Mouse (Mus musculus): ENCODE measurements around the gene Miox.

The Miox gene

GRCm38 (mm10) chr15:89308406-89309139 is 25.6 kb upstream of the Miox start:
- Histone ChIP-seq H3K9me3 (ENCODE audit: low read length) (peaks cover 4% of the 10 kb centered on the region; the same call in 1 of the 2 replicates), H3K4me1 (replicated peaks; ENCODE audit: low read depth, low read length) (peaks cover 64% of the 10 kb centered on the region)
- TF ChIP-seq POU5F1 (IDR thresholded peaks at IDR 0.05; ENCODE audit: borderline replicate concordance, low read length), result no peak
- TF ChIP-seq CTCF (conservative IDR thresholded peaks at IDR 0.05; ENCODE audit: low read length), result no peak
- no peak for TF ChIP-seq NANOG (IDR thresholded peaks at IDR 0.05; ENCODE audit: borderline replicate concordance, low read length)

DNA sequence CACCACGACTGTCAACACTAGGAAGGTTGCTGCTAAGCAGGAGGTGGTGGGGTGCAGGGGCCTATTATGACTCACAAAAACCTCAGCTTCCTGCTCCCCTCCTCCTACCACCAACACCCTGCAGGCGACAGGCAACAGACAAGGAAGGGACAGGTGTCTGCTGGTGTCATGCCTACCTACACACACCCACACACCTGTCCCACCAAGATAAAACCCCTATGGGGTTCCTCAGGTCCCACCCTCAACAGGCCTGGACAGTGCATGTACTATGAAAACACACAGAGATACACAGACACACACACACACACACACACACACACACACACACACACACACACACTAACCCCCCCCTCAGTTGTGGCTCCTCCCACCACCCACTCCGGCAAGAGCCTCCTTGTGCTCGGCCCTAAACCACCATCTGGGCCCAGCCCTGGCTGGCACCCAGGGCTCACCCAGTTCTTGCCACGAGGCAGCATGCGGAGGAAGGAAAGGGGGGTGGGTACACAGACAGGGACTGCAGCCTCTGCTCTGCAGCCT is 24.2 kb upstream of the Miox start:
- Histone ChIP-seq H3K36me3 (ENCODE audit: insufficient read depth, low read length) (peaks cover 32% of the 10 kb centered on the region), H3K4me1 (replicated peaks; ENCODE audit: low read depth, low read length) (peaks cover 68% of the 10 kb centered on the region), H3K9me3 (ENCODE audit: low read length) (peaks cover 4% of the 10 kb centered on the region; the same call in 1 of the 2 replicates), H3K4me3 (replicated peaks; ENCODE audit: low read length) (no peak overlapping the region), H3K27me3 (ENCODE audit: insufficient read depth, low read length) (no peaks in the 10 kb centered on the region)
- TF ChIP-seq CTCF (conservative IDR thresholded peaks at IDR 0.05; ENCODE audit: low read length), result no peak
- no peak for TF ChIP-seq NANOG (IDR thresholded peaks at IDR 0.05; ENCODE audit: borderline replicate concordance, low read length)
- no peak for TF ChIP-seq POU5F1 (IDR thresholded peaks at IDR 0.05; ENCODE audit: borderline replicate concordance, low read length)

More at GRCm38 (mm10) chr15:89308406-89309139, 25.6 kb upstream of the Miox start:
- H3K36me3 ChIP-seq (ENCODE audit: insufficient read depth, low read length), result peaks cover 46% of the 10 kb centered on the region
- no peaks in the 10 kb centered on the region for H3K27me3 ChIP-seq (ENCODE audit: insufficient read depth, low read length)
- no peak overlapping the region for H3K4me3 ChIP-seq (replicated peaks; ENCODE audit: low read length)

- no peaks in the 10 kb centered on the region for H3K36me3 ChIP-seq (ENCODE audit: insufficient read depth, low read length)
- peaks cover 4% of the 10 kb centered on the region; the same call in 1 of the 2 replicates for H3K9me3 ChIP-seq (ENCODE audit: low read length)
- TF ChIP-seq POU5F1 (IDR thresholded peaks at IDR 0.05; ENCODE audit: borderline replicate concordance, low read length) (no peak), CTCF (conservative IDR thresholded peaks at IDR 0.05; ENCODE audit: low read length) (no peak), NANOG (IDR thresholded peaks at IDR 0.05; ENCODE audit: borderline replicate concordance, low read length) (no peak)
- no peaks in the 10 kb centered on the region for H3K27me3 ChIP-seq (ENCODE audit: insufficient read depth, low read length)
- peaks cover 49% of the 10 kb centered on the region for H3K4me1 ChIP-seq (replicated peaks; ENCODE audit: low read depth, low read length)
- no peak overlapping the region for H3K4me3 ChIP-seq (replicated peaks; ENCODE audit: low read length)
Observed at GRCm38 (mm10) chr15:89313359-89313758, 20.8 kb upstream of the Miox start.

DNA sequence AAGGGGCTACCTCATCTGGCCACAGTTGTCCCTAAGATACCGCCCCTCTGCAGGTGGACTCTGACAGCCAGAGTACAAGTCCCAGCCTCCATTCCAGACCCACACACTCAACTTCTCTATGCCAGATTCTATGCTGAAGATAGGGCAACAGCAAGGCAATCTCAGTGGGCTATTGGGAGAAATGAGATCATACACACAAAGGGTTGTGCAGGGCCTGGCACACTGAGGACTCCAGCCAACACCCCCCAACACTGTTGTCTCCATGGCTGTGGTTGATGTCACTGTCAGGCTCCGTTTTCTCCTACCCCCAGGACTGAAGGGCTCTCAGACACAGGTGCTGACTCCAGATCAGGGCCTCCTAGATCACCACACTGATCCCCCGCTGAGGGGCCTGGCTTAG is 20.1 kb upstream of the Miox start:
- Histone ChIP-seq H3K36me3 (ENCODE audit: insufficient read depth, low read length) (no peaks in the 10 kb centered on the region), H3K9me3 (ENCODE audit: low read length) (peaks cover 4% of the 10 kb centered on the region; the same call in 1 of the 2 replicates), H3K4me1 (replicated peaks; ENCODE audit: low read depth, low read length) (peaks cover 42% of the 10 kb centered on the region), H3K4me3 (replicated peaks; ENCODE audit: low read length) (peak overlapping the region; percentile 100), H3K27me3 (ENCODE audit: insufficient read depth, low read length) (no peaks in the 10 kb centered on the region)
- TF ChIP-seq POU5F1 (IDR thresholded peaks at IDR 0.05; ENCODE audit: borderline replicate concordance, low read length) (no peak), NANOG (IDR thresholded peaks at IDR 0.05; ENCODE audit: borderline replicate concordance, low read length) (no peak), CTCF (conservative IDR thresholded peaks at IDR 0.05; ENCODE audit: low read length) (no peak)

GRCm38 (mm10) chr15:89314511-89315189 is 19.5 kb upstream of the Miox start:
- Histone ChIP-seq H3K27me3 (ENCODE audit: insufficient read depth, low read length) (no peaks in the 10 kb centered on the region), H3K4me3 (replicated peaks; ENCODE audit: low read length) (peak overlapping the region; percentile 100), H3K4me1 (replicated peaks; ENCODE audit: low read depth, low read length) (peaks cover 38% of the 10 kb centered on the region), H3K36me3 (ENCODE audit: insufficient read depth, low read length) (no peaks in the 10 kb centered on the region), H3K9me3 (ENCODE audit: low read length) (peaks cover 4% of the 10 kb centered on the region; the same call in 1 of the 2 replicates)
- no peak for TF ChIP-seq CTCF (conservative IDR thresholded peaks at IDR 0.05; ENCODE audit: low read length)
- no peak for TF ChIP-seq POU5F1 (IDR thresholded peaks at IDR 0.05; ENCODE audit: borderline replicate concordance, low read length)

GRCm38 (mm10) chr15:89315190-89315731 is 18.9 kb upstream of the Miox start, which contains the start of gene Sbf1:
TSS of gene Sbf1 (minus strand) at chr15:89315311.
- Histone ChIP-seq H3K27me3 (ENCODE audit: insufficient read depth, low read length) (no peaks in the 10 kb centered on the region), H3K36me3 (ENCODE audit: insufficient read depth, low read length) (no peaks in the 10 kb centered on the region), H3K9me3 (ENCODE audit: low read length) (peaks cover 4% of the 10 kb centered on the region; the same call in 1 of the 2 replicates), H3K4me1 (replicated peaks; ENCODE audit: low read depth, low read length) (peaks cover 33% of the 10 kb centered on the region), H3K4me3 (replicated peaks; ENCODE audit: low read length) (peak within 1 kb of the TSS; percentile 100)
- TF ChIP-seq NANOG (IDR thresholded peaks at IDR 0.05; ENCODE audit: borderline replicate concordance, low read length) (no peak), POU5F1 (IDR thresholded peaks at IDR 0.05; ENCODE audit: borderline replicate concordance, low read length) (no peak), CTCF (conservative IDR thresholded peaks at IDR 0.05; ENCODE audit: low read length) (no peak)

GRCm38 (mm10) chr15:89316146-89316545 is 18.1 kb upstream of the Miox start:
- H3K27me3 ChIP-seq (ENCODE audit: insufficient read depth, low read length), result 0 out of 2 replicates have a peak, but pooled peaks cover 3% of the 10 kb centered on the region
- peaks cover under 1% of the 10 kb centered on the region; the same call in 1 of the 2 replicates for H3K9me3 ChIP-seq (ENCODE audit: low read length)
- peak; percentile 66 for TF ChIP-seq CTCF (conservative IDR thresholded peaks at IDR 0.05; ENCODE audit: low read length)
- no peak for TF ChIP-seq NANOG (IDR thresholded peaks at IDR 0.05; ENCODE audit: borderline replicate concordance, low read length)
- H3K4me3 ChIP-seq (replicated peaks; ENCODE audit: low read length), result peak overlapping the region; percentile 100
- peaks cover 30% of the 10 kb centered on the region for H3K4me1 ChIP-seq (replicated peaks; ENCODE audit: low read depth, low read length)
- no peaks in the 10 kb centered on the region for H3K36me3 ChIP-seq (ENCODE audit: insufficient read depth, low read length)

DNA sequence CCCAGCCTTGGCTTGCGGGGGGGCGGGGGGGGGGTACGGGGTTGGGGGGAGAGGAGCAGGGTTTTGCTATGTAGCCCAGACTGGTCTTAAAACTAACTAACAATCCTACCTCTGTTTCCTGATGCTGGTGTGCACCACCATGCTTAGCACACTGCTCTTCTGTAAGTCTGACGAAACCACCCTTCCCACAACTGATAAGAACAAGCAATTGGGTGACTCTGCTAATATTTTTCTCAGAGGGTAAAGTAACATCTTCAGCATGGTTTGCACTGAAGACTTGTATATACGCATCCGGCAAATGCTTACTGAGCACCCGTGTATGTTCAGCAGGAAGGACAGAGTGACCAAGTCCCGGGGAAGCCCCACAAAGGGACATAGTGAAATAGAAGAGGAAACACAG is 12.9 kb upstream of the Miox start:
- Histone ChIP-seq H3K4me1 (replicated peaks; ENCODE audit: low read depth, low read length) (peaks cover 25% of the 10 kb centered on the region), H3K9me3 (ENCODE audit: low read length) (no peaks in the 10 kb centered on the region), H3K36me3 (ENCODE audit: insufficient read depth, low read length) (no peaks in the 10 kb centered on the region)

More for the DNA sequence above, 12.9 kb upstream of the Miox start:
- peaks cover 19% of the 10 kb centered on the region for H3K27me3 ChIP-seq (ENCODE audit: insufficient read depth, low read length)
- H3K4me3 ChIP-seq (replicated peaks; ENCODE audit: low read length), result no peak overlapping the region
- no peak for TF ChIP-seq NANOG (IDR thresholded peaks at IDR 0.05; ENCODE audit: borderline replicate concordance, low read length)
- TF ChIP-seq POU5F1 (IDR thresholded peaks at IDR 0.05; ENCODE audit: borderline replicate concordance, low read length), result no peak
- no peak for TF ChIP-seq CTCF (conservative IDR thresholded peaks at IDR 0.05; ENCODE audit: low read length)

Measured in E14TG2a.4 (cell line).